Mouse (Mus musculus) testis, postnatal 14 days (tissue): ENCODE results near the gene Rasgef1c.

ENCODE experiments used
- DNase-seq: peaks from one replicate; pipeline ENCODE4 v3.0.0; 2021; ENCODE audit warnings: low spot score

Rasgef1c gene

GRCm38 (mm10) chr11:49926183-49926582 is 24.5 kb downstream of the Rasgef1c start:
- no peak for DNase-seq

- DNase-seq = no peak
Measured at GRCm38 (mm10) chr11:49927169-49927568, 25.5 kb downstream of the Rasgef1c start.

- DNase-seq = no peak
Measured at GRCm38 (mm10) chr11:49927670-49928069, 26.0 kb downstream of the Rasgef1c start.

GRCm38 (mm10) chr11:49931037-49931625 is 29.5 kb downstream of the Rasgef1c start:
- peak; percentile 24 for DNase-seq

GRCm38 (mm10) chr11:49931853-49932252 is 30.2 kb downstream of the Rasgef1c start:
- no peak for DNase-seq

- no peak for DNase-seq
Measured at GRCm38 (mm10) chr11:49933811-49934210, 32.2 kb downstream of the Rasgef1c start.

- DNase-seq = peak; percentile 21
Measured at GRCm38 (mm10) chr11:49934322-49934721, 32.7 kb downstream of the Rasgef1c start.

- DNase-seq = no peak
Measured at GRCm38 (mm10) chr11:49936458-49936857, 34.8 kb downstream of the Rasgef1c start.

GRCm38 (mm10) chr11:49937779-49938178 is 36.1 kb downstream of the Rasgef1c start:
- DNase-seq = no peak

- no peak for DNase-seq
Measured at GRCm38 (mm10) chr11:49938258-49939164, 36.9 kb downstream of the Rasgef1c start.

- DNase-seq = no peak
Measured at GRCm38 (mm10) chr11:49942841-49943240, 41.2 kb downstream of the Rasgef1c start.

GRCm38 (mm10) chr11:49943901-49944300 is 42.3 kb downstream of the Rasgef1c start:
- DNase-seq = no peak

- no peak for DNase-seq
Measured at GRCm38 (mm10) chr11:49945726-49946125, 44.1 kb downstream of the Rasgef1c start.

- DNase-seq = no peak
Measured at GRCm38 (mm10) chr11:49949839-49950238, 48.2 kb downstream of the Rasgef1c start.

- no peak for DNase-seq
Measured at GRCm38 (mm10) chr11:49953616-49954015, 52.0 kb downstream of the Rasgef1c start.

GRCm38 (mm10) chr11:49955577-49956261 is 54.1 kb downstream of the Rasgef1c start:
- peak; percentile 42 for DNase-seq

- no peak for DNase-seq
Measured at GRCm38 (mm10) chr11:49958017-49958416, 56.4 kb downstream of the Rasgef1c start.

- peak; percentile 44 for DNase-seq
Measured at GRCm38 (mm10) chr11:49961098-49961740, 59.6 kb downstream of the Rasgef1c start.

GRCm38 (mm10) chr11:49965320-49965719 is 63.7 kb downstream of the Rasgef1c start:
- no peak for DNase-seq

GRCm38 (mm10) chr11:49969692-49970091 is 68.1 kb downstream of the Rasgef1c start:
- DNase-seq = no peak

- no peak for DNase-seq
Measured at GRCm38 (mm10) chr11:49973657-49974340, 72.2 kb downstream of the Rasgef1c start.

- no peak for DNase-seq
Measured at GRCm38 (mm10) chr11:49974675-49975074, 73.0 kb downstream of the Rasgef1c start.
